Mouse (Mus musculus): ENCODE measurements at regions not wholly inside any gene's neighbourhood (a gene's known extent, or its start where the extent isn't known, plus 50 kb on each side); places are given as distances from the start of the nearest gene placed in this dataset.

GRCm38 (mm10) chr13:115676836-115677235 lies 575.1 kb upstream of the Itga1 start:
- in situ Hi-C loops (cut with MboI; ENCODE audit: unreplicated experiment in 2 of 2): no loop called here

GRCm38 (mm10) chr13:115673729-115674128 lies 572.0 kb upstream of the Itga1 start:
- in situ Hi-C loops (cut with MboI; ENCODE audit: unreplicated experiment in 2 of 2): no loop called here

- in situ Hi-C loops (cut with MboI; ENCODE audit: unreplicated experiment in 2 of 2): no loop called here
These were observed 569.9 kb upstream of the Itga1 start for GRCm38 (mm10) chr13:115671685-115672084.

GRCm38 (mm10) chr13:115669516-115669915 lies 567.8 kb upstream of the Itga1 start:
- in situ Hi-C loops (cut with MboI; ENCODE audit: unreplicated experiment in 2 of 2): no loop called here

- in situ Hi-C loops (cut with MboI; ENCODE audit: unreplicated experiment in 2 of 2): no loop called here
These were observed 553.4 kb upstream of the Itga1 start for GRCm38 (mm10) chr13:115655134-115655533.

GRCm38 (mm10) chr13:115652935-115653334 lies 551.2 kb upstream of the Itga1 start:
- in situ Hi-C loops (cut with MboI; ENCODE audit: unreplicated experiment in 2 of 2): no loop called here

GRCm38 (mm10) chr13:115652352-115652751 lies 550.6 kb upstream of the Itga1 start:
- in situ Hi-C loops (cut with MboI; ENCODE audit: unreplicated experiment in 2 of 2): no loop called here

- in situ Hi-C loops (cut with MboI; ENCODE audit: unreplicated experiment in 2 of 2): no loop called here
These were observed 529.8 kb upstream of the Itga1 start for GRCm38 (mm10) chr13:115631410-115632105.

- in situ Hi-C loops (cut with MboI; ENCODE audit: unreplicated experiment in 2 of 2): no loop called here
These were observed 528.8 kb upstream of the Itga1 start for GRCm38 (mm10) chr13:115630603-115631002.

GRCm38 (mm10) chr13:115613174-115613573 lies 511.4 kb upstream of the Itga1 start:
- in situ Hi-C loops (cut with MboI; ENCODE audit: unreplicated experiment in 2 of 2): no loop called here

GRCm38 (mm10) chr13:115606441-115606840 lies 504.7 kb upstream of the Itga1 start:
- in situ Hi-C loops (cut with MboI; ENCODE audit: unreplicated experiment in 2 of 2): no loop called here

GRCm38 (mm10) chr13:115595126-115595671 lies 493.4 kb upstream of the Itga1 start:
- in situ Hi-C loops (cut with MboI; ENCODE audit: unreplicated experiment in 2 of 2): no loop called here

GRCm38 (mm10) chr13:115575967-115576366 lies 474.2 kb upstream of the Itga1 start:
- in situ Hi-C loops (cut with MboI; ENCODE audit: unreplicated experiment in 2 of 2): no loop called here

- in situ Hi-C loops (cut with MboI; ENCODE audit: unreplicated experiment in 2 of 2): no loop called here
These were observed 473.5 kb upstream of the Itga1 start for GRCm38 (mm10) chr13:115575052-115575891.

GRCm38 (mm10) chr13:115541167-115541566 lies 439.4 kb upstream of the Itga1 start:
- in situ Hi-C loops (cut with MboI; ENCODE audit: unreplicated experiment in 2 of 2): no loop called here

- in situ Hi-C loops (cut with MboI; ENCODE audit: unreplicated experiment in 2 of 2): no loop called here
These were observed 434.1 kb upstream of the Itga1 start for GRCm38 (mm10) chr13:115535900-115536299.

- in situ Hi-C loops (cut with MboI; ENCODE audit: unreplicated experiment in 2 of 2): no loop called here
These were observed 412.1 kb upstream of the Itga1 start for GRCm38 (mm10) chr13:115513914-115514313.

GRCm38 (mm10) chr13:115512214-115512613 lies 410.4 kb upstream of the Itga1 start:
- in situ Hi-C loops (cut with MboI; ENCODE audit: unreplicated experiment in 2 of 2): no loop called here

- in situ Hi-C loops (cut with MboI; ENCODE audit: unreplicated experiment in 2 of 2): no loop called here
These were observed 406.9 kb upstream of the Itga1 start for GRCm38 (mm10) chr13:115508646-115509045.

GRCm38 (mm10) chr13:115494399-115494798 lies 392.6 kb upstream of the Itga1 start:
- in situ Hi-C loops (cut with MboI; ENCODE audit: unreplicated experiment in 2 of 2): no loop called here

GRCm38 (mm10) chr13:115475861-115476260 lies 374.1 kb upstream of the Itga1 start:
- in situ Hi-C loops (cut with MboI; ENCODE audit: unreplicated experiment in 2 of 2): no loop called here

- in situ Hi-C loops (cut with MboI; ENCODE audit: unreplicated experiment in 2 of 2): no loop called here
These were observed 363.9 kb upstream of the Itga1 start for GRCm38 (mm10) chr13:115465689-115466088.

All from v-Abl transformed pro-B cells (cell line).